Comparison of ENCODE assay signal across 8 mouse cellular contexts in the genomic region with DNA sequence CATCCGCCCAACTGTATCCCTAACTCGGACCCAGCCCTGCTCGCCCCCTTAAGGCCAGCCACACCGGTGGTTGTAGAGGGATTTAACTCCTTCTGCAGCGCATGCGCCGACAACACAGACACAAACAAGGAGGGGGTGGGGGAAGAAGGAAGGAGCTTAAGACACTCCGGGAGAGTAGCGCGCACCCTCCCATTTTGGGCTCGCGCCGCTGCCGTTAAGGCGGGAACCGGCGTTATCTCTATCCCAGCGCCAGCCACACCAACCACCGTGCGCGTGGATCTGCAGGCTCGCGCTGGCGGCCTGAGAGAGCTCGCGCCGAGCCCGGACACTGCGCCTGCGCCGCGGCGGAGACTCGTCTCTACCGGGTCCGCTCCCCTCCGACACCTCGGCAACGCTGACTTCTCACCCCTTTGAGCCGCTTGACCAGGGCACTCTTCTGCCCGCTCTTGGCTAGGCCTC. TPM values are rescaled to one million over a fixed set of nuclear protein-coding genes. Genes with fewer than 3 reads are reported as not detected.
A peak's percentile ranks its signal among the peaks of the same experiment; 100 is the strongest.
DNase-seq lines count a peak whose midpoint lies in the region; ATAC-seq and TF ChIP-seq lines count a peak whose summit lies in the region.

TSS of gene 1700123O20Rik (plus strand) at position 154 of the 459 bp plus-strand sequence.

- no peaks in the 10 kb centered on the region for H3K4me1 ChIP-seq in testis, adult 2 months (ENCODE audit: control insufficient read depth, insufficient read depth, low read length)
- peaks cover 9% of the 10 kb centered on the region; the same call in 1 of the 2 replicates for H3K4me1 ChIP-seq in intestine, embryonic 15.5 days (replicated peaks)
- peaks cover 10 to 16% of the 10 kb centered on the region in 2 experiments for H3K4me1 ChIP-seq in liver, embryonic 14.5 days (replicated peaks; ENCODE audit: control insufficient read depth in 2 of 2, insufficient read depth in 2 of 2, low read length in 1 of 2)
- H3K4me1 ChIP-seq in olfactory bulb, adult 2 months (ENCODE audit: control insufficient read depth, insufficient read depth, low read length) = 0 out of 2 replicates have a peak, but pooled peaks cover 2% of the 10 kb centered on the region

- peak within 1 kb of the TSS; percentile 96 for H3K9ac ChIP-seq in intestine, embryonic 15.5 days
- peak within 1 kb of the TSS; percentile 90 for H3K9ac ChIP-seq in liver, embryonic 14.5 days (replicated peaks)

- no peak for TF ChIP-seq CTCF in testis, adult 2 months (IDR thresholded peaks at IDR 0.05; ENCODE audit: control insufficient read depth, insufficient read depth, insufficient replicate concordance, low read depth, low read length)
- peak; percentile 49; the same call in 1 of the 2 replicates for TF ChIP-seq CTCF in brain, embryonic 14.5 days (IDR thresholded peaks at IDR 0.05; ENCODE audit: borderline replicate concordance, extremely low read depth, insufficient read depth, insufficient read length)
- peak; percentile 70 for TF ChIP-seq CTCF in liver, embryonic 14.5 days (IDR thresholded peaks at IDR 0.05; ENCODE audit: low read depth)
- TF ChIP-seq CTCF in olfactory bulb, adult 2 months (IDR thresholded peaks at IDR 0.05; ENCODE audit: insufficient read depth, low read depth, low read length) = peak; percentile 28; the same call in 1 of the 2 replicates

- no peaks in the 10 kb centered on the region for H3K9me3 ChIP-seq in intestine, embryonic 15.5 days
- no peaks in the 10 kb centered on the region for H3K9me3 ChIP-seq in liver, embryonic 14.5 days (ENCODE audit: control insufficient read depth, low read length)

- peak; percentile 79 for ATAC-seq in intestine, embryonic 15.5 days
- ATAC-seq in liver, embryonic 14.5 days (ENCODE audit: insufficient read depth) = peak; percentile 82

- under 1% methylated on average over 39 of the region's 41 CpGs for WGBS in intestine, embryonic 15.5 days
- under 1% methylated on average over 41 of the region's 41 CpGs for WGBS in liver, embryonic 14.5 days (ENCODE audit: insufficient replicate concordance)
- WGBS in olfactory bulb, adult 2 months = under 1% methylated on average over 41 of the region's 41 CpGs

- DNase-seq in testis, postnatal 10 days (ENCODE audit: low spot score) = no peak
- DNase-seq in brain, embryonic 14.5 days (ENCODE audit: low read depth) = peak; percentile 97
- peak; percentile 90 for DNase-seq in forelimb bud, embryonic 11.5 days (ENCODE audit: low read depth, low spot score)
- peak; percentile 87 to 92 (median 89) for DNase-seq in liver, embryonic 14.5 days (ENCODE audit: low read depth in 3 of 3, low spot score in 3 of 3)
- DNase-seq in natural killer cell, adult 2 months (ENCODE audit: low spot score in 2 of 2) = no peak

- H3K36me3 ChIP-seq in testis, adult 2 months (ENCODE audit: control insufficient read depth, insufficient read depth, low read length) = peaks cover 2% of the 10 kb centered on the region
- H3K36me3 ChIP-seq in intestine, embryonic 15.5 days = peaks cover 4% of the 10 kb centered on the region; the same call in 1 of the 2 replicates
- H3K36me3 ChIP-seq in liver, embryonic 14.5 days (replicated peaks; ENCODE audit: control insufficient read depth, insufficient read depth, low read depth) = peaks cover 39% of the 10 kb centered on the region

- H3K4me3 ChIP-seq in testis, adult 2 months (ENCODE audit: control insufficient read depth, low read depth, low read length) = peak within 1 kb of the TSS; percentile 94
- H3K4me3 ChIP-seq in intestine, embryonic 15.5 days (replicated peaks) = peak within 1 kb of the TSS; percentile 82
- peak within 1 kb of the TSS; percentile 67 to 85 for H3K4me3 ChIP-seq in liver, embryonic 14.5 days (ENCODE audit: insufficient read depth in 1 of 2, low read depth in 2 of 2, low read length in 2 of 2)
- peak within 1 kb of the TSS; percentile 83 for H3K4me3 ChIP-seq in olfactory bulb, adult 2 months (ENCODE audit: insufficient read depth, low read depth, low read length)

- TF ChIP-seq POLR2A in testis, adult 2 months (IDR thresholded peaks at IDR 0.05; ENCODE audit: control insufficient read depth, low read depth, low read length) = no peak
- TF ChIP-seq POLR2A in brain, embryonic 14.5 days (IDR thresholded peaks at IDR 0.05; ENCODE audit: borderline replicate concordance, extremely low read depth, insufficient read depth, insufficient read length, poor library complexity, severe bottlenecking) = no peak; the same call in 1 of the 2 replicates
- no peak for TF ChIP-seq POLR2A in olfactory bulb, adult 2 months (IDR thresholded peaks at IDR 0.05; ENCODE audit: insufficient read depth, low read depth, low read length)

- H3K4me2 ChIP-seq in intestine, embryonic 15.5 days (replicated peaks) = peak within 1 kb of the TSS; percentile 72
- H3K4me2 ChIP-seq in liver, embryonic 14.5 days (ENCODE audit: low read depth) = peak within 1 kb of the TSS; percentile 96

- peak within 1 kb of the TSS; percentile 99 for H3K27ac ChIP-seq in testis, adult 2 months (ENCODE audit: control insufficient read depth, insufficient read depth, low read depth, low read length)
- peak within 1 kb of the TSS; percentile 97 for H3K27ac ChIP-seq in intestine, embryonic 15.5 days
- peak within 1 kb of the TSS; percentile 89 for H3K27ac ChIP-seq in liver, embryonic 14.5 days
- H3K27ac ChIP-seq in olfactory bulb, adult 2 months (ENCODE audit: insufficient read depth, low read depth, low read length) = peak within 1 kb of the TSS; percentile 96

- peak; percentile 39; the same call in 1 of the 2 replicates for TF ChIP-seq EP300 in liver, embryonic 14.5 days (IDR thresholded peaks at IDR 0.05; ENCODE audit: low read depth)

- no peaks in the 10 kb centered on the region for H3K27me3 ChIP-seq in testis, adult 2 months (ENCODE audit: control insufficient read depth, insufficient read depth, low read length)
- H3K27me3 ChIP-seq in intestine, embryonic 15.5 days (replicated peaks) = no peaks in the 10 kb centered on the region
- H3K27me3 ChIP-seq in liver, embryonic 14.5 days (ENCODE audit: control insufficient read depth, insufficient read depth, low read length) = no peaks in the 10 kb centered on the region

RNA-seq across cellular contexts. Expression of gene 1700123O20Rik, which starts in this region (rescaled TPM):
- 38.6 and 47.0 TPM in 2 replicates for polyA plus RNA-seq in testis, adult 2 months (2012; rRNA removed)
- 64.6 and 76.7 TPM in 2 replicates for polyA plus RNA-seq in brain, embryonic 14.5 days (2012; rRNA removed)
- 83.7 and 84.8 TPM in 2 replicates for polyA plus RNA-seq in intestine, embryonic 15.5 days (2015; fragmentation: Nextera tagmentation; extraction: Ambion mirVana)
- polyA plus RNA-seq in liver, embryonic 14.5 days (2012; rRNA removed) = 29.6 and 33.6 TPM in 2 replicates
- polyA plus RNA-seq in liver, embryonic 14.5 days (2014; fragmentation: Nextera tagmentation; extraction: Ambion mirVana) = 39.9 and 42.8 TPM in 2 replicates
- polyA plus RNA-seq in olfactory bulb, adult 2 months (2012; ENCODE audit: insufficient read depth, insufficient read length, low replicate concordance, missing spikeins) = not detected in 2 replicates

Comparison
In these comparisons a context has a peak if more than half of its experiments do, and no peak if none do; other contexts are left out.
1. RNA of gene 1700123O20Rik (polyA plus RNA-seq): 83.7 to 84.8 TPM in intestine, embryonic 15.5 days, 64.6 to 76.7 TPM in brain, embryonic 14.5 days, 38.6 to 47.0 TPM in testis, adult 2 months and 29.6 to 42.8 TPM in liver, embryonic 14.5 days; not detected in olfactory bulb, adult 2 months; every median in the first group is over 10 times any median in the second.
2. DNase-seq: peak in brain, embryonic 14.5 days (single experiment), forelimb bud, embryonic 11.5 days (single experiment) and liver, embryonic 14.5 days (3 of 3); none in testis, postnatal 10 days (single experiment) and natural killer cell, adult 2 months (0 of 2).
3. Peak in every context shown above with its lines, with median percentiles within 50 percentile points of each other: H3K27ac ChIP-seq and H3K4me3 ChIP-seq.